Mouse (Mus musculus) layer of hippocampus, adult 9-10 months (tissue): ENCODE results near the gene 1190005I06Rik.

Source experiments
- DNase-seq: peaks from one replicate; pipeline ENCODE4 v3.0.0; 2022; ENCODE audit warnings: low spot score

The 1190005I06Rik gene

DNA sequence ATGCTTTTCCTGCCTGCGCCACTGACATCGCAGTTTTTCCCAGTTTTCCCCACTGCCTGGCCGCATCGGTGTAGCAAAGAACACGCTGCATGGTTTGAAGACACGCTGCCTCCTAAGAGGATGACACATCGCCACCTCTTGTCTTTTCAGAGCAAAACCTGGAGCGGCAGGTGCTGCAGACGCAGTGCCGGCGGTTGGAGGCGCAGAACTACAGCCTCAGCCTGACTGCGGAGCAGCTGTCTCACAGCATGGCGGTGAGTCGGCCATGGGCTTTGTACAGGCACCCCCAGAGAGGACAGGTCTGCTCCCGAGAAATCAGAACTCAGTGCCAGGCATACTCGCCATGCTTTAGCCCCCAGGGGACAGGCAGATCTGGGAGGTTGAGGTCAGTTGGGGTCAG is 69.6 kb downstream of the 1190005I06Rik start:
- no peak for DNase-seq

DNA sequence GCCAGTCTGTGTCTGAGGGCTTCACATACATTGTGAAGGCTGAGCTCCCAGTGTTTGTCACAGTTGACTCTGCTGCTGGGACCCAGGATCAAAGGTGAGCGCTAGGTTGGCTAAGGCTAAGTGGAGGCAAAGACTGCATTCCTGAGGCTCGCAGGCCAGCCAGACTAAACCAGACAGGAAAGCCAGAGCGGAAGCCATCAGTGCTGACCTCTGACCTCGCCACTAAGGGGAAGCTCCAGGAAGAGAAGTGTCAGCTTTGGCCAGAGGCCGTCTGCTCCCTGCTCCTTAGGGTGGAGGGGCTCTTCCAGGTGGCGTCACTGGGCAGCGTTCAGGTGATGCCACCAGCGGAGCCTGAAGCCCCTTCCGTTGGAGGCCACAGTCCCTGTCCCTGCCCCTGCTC is 71.6 kb downstream of the 1190005I06Rik start:
- no peak for DNase-seq

DNA sequence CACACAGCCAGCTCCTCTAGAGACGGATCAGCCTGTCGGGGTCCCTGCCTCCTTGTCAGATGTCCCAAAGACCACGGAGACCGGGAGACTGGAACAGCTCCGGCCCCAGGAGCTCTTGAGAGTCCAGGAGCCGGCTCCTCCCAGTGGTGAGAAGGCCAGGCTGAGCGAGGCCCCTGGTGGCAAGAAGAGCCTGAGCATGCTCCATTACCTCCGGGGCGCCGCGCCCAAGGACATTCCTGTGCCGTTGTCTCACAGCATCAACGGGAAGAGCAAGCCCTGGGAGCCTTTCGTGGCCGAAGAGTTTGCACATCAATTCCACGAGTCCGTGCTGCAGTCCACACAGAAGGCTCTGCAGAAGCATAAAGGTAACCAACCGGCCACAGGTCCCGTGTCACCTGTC is 72.5 kb downstream of the 1190005I06Rik start:
- DNase-seq, result no peak

DNA sequence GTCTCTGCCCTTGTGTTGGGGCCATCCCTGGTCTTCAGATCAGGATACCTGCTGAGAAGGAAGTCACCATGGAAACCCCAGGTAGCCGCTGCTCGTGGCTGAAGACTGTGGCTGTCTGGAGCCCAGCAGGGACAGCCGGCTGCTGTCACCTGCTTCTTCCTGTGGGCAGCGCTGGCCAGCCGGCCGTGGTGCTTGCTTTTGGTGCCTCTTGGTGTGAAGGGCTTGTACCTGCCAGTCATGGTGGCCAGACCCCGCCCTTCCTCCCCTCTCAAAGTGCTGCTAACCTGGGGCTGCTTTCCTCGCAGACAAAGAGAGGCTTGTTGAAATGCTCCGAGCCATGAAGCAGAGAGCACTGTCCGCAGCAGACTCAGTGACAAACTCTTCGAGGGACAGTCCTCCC is 73.6 kb downstream of the 1190005I06Rik start:
- no peak for DNase-seq

DNA sequence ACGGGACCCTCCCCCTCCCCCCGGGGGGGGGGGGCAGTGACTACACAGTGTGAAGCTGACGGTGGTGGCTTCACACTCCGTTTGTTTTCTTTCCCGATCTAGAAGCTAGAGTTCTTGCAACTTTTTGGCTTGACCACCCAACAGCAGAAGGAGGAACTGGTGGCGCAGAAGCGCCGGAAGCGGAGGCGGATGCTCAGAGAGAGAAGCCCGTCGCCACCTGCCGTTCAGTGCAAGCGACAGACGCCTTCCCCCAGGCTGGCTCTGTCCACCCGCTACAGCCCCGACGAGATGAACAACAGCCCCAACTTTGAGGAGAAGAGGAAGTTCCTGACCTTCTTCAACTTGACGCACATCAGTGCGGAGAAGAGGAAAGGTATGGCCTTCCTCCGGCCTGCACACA is 74.9 kb downstream of the 1190005I06Rik start:
- no peak for DNase-seq

DNA sequence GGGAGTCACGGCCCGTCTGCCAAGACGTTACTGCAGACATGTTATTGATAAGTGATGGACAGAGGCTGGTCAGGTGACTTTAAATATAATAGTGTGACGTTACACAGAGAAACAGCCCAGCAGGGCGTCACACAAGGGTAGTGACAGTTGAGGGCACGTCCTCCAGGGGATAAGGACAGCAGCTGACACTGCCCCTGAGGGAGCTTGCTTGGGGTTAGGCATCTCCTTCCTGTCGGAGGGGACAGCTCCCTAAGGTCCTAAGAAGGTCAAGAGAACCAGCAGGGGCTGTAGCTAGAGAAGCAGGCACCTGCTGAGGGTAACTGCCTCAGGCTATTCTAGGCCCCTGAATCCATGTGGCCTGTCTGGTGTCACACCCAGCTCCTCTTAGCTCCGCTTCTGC is 75.9 kb downstream of the 1190005I06Rik start:
- no peak for DNase-seq

DNA sequence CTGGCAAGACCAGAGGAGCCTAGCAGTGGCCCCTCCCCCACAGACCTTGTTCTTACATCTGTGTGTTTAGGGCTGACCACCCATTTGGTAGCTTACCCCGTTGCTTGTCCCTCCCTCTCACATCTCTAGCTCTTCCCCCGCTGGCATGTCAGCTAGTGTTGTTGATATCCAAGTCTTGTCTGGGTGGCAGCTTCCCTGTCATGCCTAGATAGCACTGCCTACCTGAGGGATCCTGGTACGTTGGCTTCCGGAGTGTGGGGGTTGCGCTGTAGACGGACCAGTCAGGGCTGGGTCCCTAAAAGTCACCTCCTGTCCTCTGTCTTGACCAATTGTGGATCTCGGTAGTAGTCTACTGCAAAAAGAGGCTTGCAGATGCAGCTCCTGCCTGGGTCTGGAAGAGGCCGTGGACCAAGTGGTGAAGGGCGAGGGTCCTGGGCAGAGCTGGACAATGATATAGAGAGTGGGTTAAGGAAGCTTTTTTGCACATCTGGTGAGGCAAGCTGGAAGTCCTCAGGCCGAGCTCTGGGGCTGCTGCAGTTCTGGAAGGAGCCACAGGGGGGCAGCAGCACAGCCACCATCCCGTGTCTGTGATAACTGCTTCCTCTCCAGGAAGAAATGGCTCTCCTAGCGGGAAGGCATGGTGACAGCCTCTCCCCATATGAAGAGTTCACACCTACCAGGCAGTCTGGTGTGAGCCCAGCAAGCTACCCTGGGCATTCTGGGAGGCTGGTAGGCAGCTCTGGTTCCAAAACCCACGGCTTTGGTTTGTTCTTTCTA is 77.3 kb downstream of the 1190005I06Rik start:
- no peak for DNase-seq

DNA sequence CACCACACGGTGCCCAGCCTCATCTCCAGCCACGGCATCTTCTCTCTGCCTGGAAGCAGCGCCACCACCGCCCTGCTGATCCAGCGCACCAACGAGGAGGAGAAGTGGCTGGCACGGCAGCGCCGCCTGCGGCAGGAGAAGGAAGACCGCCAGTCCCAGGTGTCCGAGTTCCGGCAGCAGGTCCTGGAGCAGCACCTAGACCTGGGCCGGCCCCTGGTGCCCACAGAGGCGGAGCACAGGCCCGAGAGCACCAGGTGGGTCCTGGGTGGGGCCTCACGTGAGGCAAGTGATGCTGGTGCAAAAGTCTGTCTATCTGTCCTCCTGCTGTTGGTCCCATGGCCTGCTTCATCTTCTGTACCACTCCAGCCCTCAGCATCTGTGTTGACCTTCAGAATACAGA is 78.3 kb downstream of the 1190005I06Rik start:
- DNase-seq, result no peak

DNA sequence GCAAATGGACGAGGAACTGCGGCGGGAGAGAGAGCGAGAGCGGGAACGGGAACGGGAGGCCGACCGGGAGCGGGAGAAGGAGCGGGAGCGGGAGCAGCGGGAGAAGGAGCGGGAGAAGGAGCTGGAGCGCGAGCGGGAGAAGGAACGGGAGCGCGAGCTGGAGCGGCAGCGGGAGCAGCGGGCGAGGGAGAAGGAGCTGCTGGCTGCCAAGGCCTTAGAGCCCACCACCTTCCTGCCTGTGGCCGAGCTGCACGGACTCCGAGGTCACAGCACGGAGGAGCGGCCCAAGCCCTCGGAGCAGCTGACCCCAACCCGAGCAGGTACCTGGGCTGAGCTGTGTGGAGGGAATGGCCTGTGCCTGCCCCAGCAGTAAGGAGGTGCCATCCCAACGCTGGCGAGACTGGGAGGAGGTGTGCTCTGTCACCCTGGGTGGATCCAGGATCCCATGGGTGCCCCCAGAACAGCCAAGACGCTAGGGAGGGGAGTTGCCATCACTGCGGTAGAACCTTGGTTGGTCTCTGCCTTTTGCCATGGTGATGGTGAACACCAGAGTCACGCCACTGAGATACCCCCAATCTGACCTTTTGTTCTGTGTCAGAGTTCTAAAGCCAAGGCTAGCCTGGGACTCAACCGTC is 79.2 kb downstream of the 1190005I06Rik start:
- no peak for DNase-seq

DNA sequence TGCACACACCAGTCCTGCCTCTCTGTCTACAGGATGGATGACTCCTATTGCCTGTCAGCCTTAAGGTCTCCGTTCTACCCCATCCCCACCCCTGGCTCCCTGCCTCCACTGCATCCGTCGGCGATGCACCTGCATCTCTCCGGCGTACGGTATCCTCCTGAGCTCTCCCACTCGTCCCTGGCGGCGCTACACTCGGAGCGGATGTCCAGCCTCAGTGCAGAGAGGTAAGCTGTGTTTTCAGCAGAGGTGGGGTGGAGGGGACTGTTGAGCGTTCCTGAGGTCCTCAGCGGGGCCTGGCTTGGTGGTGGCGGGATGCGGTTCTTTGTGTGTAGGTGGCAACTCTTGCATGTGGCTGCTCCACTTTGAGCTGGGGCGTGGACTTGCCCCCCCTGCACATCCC is 79.7 kb downstream of the 1190005I06Rik start:
- DNase-seq, result no peak

DNA sequence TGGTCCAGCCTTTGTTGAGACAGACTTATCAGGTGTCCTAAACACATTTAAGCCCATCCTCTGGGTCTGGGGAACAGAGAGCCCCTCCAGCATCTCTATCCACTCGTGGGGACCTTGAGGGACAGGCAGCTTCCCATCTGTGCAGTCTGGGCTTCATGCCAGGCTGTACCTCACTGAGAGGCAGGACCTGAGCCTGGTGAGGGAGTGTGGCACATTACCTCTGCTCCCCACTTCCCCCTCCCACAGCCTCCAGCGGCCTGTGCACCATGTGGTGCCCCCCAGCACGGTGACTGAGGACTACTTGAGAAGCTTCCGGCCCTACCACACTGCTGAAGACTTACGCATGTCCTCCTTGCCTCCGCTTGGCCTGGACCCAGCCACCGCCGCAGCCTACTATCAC is 80.8 kb downstream of the 1190005I06Rik start:
- DNase-seq, result no peak

DNA sequence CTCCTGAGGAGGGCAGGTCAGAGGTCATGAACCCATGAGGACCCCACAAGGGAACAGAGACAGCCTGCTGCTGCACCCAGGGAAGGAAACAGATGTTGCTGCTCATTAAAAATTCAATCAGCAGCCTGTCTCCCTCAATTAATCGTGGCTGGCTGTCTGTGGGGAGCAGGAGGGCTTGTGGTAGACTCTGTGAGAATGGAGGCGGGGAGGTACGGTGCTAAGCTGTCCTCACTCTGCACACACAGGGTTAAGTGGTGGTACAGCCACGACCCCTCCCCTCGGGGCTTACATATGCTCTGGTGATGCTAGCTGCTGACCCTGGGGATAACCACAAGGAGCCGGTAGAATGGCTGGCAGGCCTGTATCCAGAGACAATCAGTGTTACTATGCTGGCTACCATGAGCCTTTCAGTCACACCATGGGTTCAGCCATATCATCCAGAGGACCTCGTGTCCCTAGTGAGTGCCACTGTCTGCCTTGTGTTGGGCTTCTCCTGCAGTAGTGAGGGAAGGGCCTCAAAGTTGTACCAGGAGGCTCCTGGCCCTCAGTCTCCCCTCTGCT is 82.2 kb downstream of the 1190005I06Rik start:
- DNase-seq, result no peak

DNA sequence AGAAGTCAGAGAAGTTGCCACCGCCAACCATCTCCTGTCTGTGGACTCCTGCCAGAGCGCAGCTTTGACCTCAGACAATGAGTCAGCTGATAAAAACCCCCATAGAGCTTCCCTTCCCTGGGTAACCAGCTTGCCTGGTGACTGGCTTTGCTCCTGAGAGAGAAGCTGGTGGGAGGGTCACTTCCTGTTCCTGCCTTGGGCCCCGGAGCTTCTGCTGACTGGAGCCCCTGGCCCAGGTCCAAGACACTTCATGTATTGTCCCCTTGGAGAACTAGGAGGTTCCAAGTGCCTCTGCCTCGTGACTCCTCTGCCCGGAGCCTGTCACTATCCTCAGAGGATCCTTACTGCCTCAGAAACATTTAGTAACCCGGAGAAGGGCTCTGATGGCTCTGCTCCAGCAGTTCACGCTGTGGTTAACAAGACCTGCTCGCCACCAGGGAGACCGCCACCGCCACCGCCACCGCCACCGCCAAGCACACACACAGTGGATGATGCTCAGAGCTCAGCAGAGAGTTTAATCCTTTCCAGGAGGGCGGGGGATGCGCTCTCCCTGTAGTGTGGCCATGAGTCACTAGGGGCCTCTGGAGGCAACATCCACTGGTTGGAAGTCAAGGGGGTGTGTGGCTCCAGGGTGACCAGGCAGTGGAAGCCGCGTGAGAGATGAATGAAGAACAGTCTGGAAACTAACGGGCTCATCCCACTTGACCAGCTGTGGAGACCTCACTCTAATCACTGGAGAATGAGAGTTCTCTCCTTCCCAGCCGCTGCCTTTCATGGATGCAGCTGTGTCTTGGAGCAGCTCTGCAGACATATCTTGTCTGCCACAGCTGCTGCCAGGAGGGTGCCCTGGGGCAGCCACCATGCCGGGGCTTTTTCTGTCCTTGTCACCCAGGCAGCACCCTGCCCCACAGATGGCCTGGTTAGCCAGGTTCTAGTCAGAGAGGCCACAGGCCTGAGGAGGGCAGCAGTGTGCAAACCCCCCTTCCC is 83.3 kb downstream of the 1190005I06Rik start:
- DNase-seq, result peak; percentile 63

DNA sequence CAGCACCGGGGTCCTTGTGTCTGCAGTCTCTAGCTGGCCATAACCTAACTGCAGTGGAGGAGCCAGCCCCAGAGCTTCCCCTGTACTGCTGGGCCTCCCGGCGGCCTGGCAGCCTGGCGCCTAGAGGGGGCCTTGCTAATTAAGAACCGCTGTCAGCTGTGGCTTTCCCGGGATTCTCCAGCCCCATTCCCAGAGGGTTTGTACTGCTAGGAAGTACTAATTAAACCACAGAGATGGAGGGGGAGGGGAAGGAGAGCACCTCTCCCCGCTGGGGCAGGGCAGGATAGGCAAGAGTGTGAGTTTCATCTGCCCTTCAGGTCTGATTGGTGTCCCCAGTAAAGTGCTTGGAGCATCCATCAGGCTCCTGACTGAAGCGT is 84.1 kb downstream of the 1190005I06Rik start:
- DNase-seq, result no peak

DNA sequence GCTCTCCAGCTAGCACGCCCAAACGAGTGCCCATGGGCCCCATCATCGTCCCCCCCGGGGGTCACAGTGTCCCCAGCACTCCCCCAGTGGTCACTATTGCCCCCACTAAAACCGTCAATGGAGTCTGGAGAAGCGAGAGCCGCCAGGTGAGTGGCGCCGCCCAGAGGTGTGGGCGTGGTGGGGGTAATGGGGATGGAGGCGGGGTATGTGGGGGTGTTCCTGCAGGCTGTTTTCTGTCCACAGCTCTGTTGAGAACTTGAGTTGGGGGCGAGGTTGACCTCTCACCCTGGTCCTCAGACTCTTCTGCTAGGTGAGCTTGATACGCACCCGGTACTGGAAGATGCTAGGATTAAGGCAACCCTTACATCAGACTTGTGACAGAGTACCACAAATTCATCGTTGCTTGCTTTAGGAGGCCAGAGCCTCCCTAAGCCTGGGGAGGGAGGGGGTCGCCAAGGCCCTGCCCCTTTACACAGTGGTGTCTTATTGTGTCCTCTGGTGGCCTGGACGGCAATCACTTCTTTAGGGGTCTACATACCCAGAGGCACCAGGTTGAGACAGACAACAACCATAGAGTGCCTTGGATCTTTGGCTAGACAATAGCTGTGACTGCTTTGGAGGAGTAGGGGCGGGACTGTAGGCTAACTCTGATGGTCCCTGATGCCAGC is 84.6 kb downstream of the 1190005I06Rik start:
- no peak for DNase-seq

DNA sequence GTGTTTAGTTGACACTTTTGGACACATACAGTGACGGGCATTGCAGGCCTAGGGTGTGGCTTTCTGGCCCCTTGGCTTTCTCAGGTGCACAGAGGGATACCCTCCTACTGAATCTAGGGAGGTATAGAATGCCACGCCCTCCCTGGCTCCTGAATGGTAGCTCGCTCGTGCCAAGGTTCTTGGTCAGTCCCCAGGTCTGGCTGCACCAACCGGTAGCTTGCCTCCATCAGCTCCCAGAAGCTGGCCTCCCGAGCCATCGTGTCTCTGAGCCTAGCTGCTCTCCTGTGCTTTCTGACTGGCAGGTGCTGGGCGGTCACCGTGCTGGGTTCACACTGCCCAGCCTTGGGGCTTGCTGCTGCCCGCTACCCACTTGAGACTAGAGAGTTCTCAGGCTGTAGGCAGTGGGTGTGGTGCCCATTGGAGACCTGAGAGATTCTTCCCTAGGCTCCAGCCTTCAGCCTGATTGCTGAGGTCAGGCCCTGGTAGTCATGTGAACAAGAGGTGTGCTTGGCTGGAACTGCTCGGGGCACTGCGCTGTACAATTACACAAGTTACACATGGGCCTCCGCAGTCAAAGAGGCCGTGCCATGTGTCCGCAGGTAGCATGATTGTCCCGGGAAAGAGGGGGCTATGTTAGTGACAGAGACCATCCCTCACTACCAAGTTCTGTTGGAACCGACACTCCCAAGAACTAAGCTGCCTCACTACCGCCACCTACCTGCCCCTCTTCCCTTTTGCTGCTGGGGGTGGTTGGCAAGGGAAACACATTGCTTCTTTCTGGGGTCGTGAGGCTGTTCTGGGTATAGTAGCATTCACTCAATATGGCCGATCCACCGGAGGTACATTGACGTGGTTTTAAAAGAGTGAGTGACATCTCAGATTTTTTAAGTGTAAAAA is 85.6 kb downstream of the 1190005I06Rik start:
- DNase-seq, result no peak

DNA sequence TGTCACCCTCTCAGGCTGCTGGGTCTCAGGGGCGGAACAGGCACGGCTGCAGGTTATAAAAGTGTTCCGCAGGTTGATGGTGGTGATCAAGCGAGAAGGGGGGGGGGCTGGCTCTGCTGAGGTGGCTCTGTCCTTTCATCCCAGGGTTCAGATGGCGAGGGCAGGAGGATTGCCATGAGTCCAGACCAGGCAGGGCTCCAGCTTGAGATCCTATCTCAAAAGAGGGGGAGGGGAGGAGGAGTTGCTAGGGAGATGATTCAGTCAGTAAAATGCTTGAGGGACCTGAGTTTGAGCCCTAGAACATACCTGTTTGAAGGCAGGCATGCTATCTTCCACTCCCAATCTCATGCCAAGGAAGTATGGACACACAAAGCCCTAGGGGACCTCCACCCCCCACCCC is 86.9 kb downstream of the 1190005I06Rik start:
- no peak for DNase-seq

DNA sequence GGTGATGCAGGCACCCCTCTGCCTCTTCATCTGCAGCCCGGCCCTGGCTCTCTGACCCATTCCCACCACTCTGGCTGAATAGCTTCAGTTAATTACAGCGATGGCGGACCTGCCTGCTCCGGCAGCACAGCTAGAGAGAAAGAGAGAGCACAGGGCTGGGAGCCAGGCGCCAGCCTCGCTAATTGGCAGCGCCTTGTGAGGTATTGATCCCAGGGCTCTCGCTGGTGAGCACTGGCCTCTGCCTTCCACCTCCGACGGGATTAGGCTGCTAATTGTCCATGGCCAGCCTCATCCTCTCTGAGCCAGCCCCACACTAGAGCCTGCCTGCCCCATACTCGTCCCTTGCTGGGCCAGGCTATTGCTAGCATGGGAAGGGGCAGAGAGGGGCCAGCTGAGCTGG is 87.8 kb downstream of the 1190005I06Rik start:
- no peak for DNase-seq
